Mouse (Mus musculus) gastrocnemius, postnatal 14 days (tissue): ENCODE measurements at regions not wholly inside any gene's neighbourhood (a gene's known extent, or its start where the extent isn't known, plus 50 kb on each side); places are given as distances from the start of the nearest gene placed in this dataset.
"Not testable (repeated sequence)": the region's sequence is repeated elsewhere in the genome, so short reads cannot be mapped to it uniquely, and the experiment has no call there.

Source experiments
- DNase-seq: peaks from one replicate; pipeline ENCODE4 v3.0.0; 2021; ENCODE audit warnings: mixed read lengths
- intact Hi-C: fragments of 180-260 bp; cut with DNase I; formaldehyde crosslinking; loops from one replicate; pipeline ENCODE4 v1.15.1; 2025; ENCODE audit warnings: low total_unique reads

- DNase-seq, result no peak
- intact Hi-C loops, result no loop called here
These were observed 101.1 kb upstream of the Ptgfr start for GRCm38 (mm10) chr3:151938472-151939029.

GRCm38 (mm10) chr3:151931656-151932055, 94.2 kb upstream of the Ptgfr start:
- intact Hi-C loops, result no loop called here
- no peak for DNase-seq

- intact Hi-C loops, result no loop called here
These were observed 93.7 kb upstream of the Ptgfr start for GRCm38 (mm10) chr3:151931096-151931495.

GRCm38 (mm10) chr3:151914010-151914513, 76.6 kb upstream of the Ptgfr start:
- peak; percentile 60 for DNase-seq
- intact Hi-C loops, result no loop called here

More at GRCm38 (mm10) chr3:151931096-151931495, 93.7 kb upstream of the Ptgfr start:
- no peak for DNase-seq

- DNase-seq, intact Hi-C loops: not testable (repeated sequence)
These were observed 74.9 kb upstream of the Ptgfr start for GRCm38 (mm10) chr3:151912292-151912691.

- intact Hi-C loops, result no loop called here
- no peak for DNase-seq
These were observed 73.4 kb upstream of the Ptgfr start for GRCm38 (mm10) chr3:151910851-151911250.

- intact Hi-C loops, result no loop called here
- DNase-seq, result no peak
These were observed 71.9 kb upstream of the Ptgfr start for GRCm38 (mm10) chr3:151909344-151909743.

GRCm38 (mm10) chr3:151908886-151909285, 71.5 kb upstream of the Ptgfr start:
- intact Hi-C loops, result no loop called here
- no peak for DNase-seq

GRCm38 (mm10) chr3:151905775-151906174, 68.3 kb upstream of the Ptgfr start:
- intact Hi-C loops, result no loop called here
- DNase-seq, result no peak

GRCm38 (mm10) chr3:151903169-151903568, 65.7 kb upstream of the Ptgfr start:
- no peak for DNase-seq
- intact Hi-C loops, result no loop called here

GRCm38 (mm10) chr3:151902216-151902827, 64.9 kb upstream of the Ptgfr start:
- DNase-seq, result no peak
- intact Hi-C loops, result no loop called here

- no peak for DNase-seq
- intact Hi-C loops, result no loop called here
These were observed 62.2 kb upstream of the Ptgfr start for GRCm38 (mm10) chr3:151899676-151900075.

- intact Hi-C loops, result no loop called here
These were observed 61.7 kb upstream of the Ptgfr start for GRCm38 (mm10) chr3:151899094-151899493.

GRCm38 (mm10) chr3:151896320-151896719, 58.9 kb upstream of the Ptgfr start:
- intact Hi-C loops, result no loop called here

More at GRCm38 (mm10) chr3:151899094-151899493, 61.7 kb upstream of the Ptgfr start:
- no peak for DNase-seq

GRCm38 (mm10) chr3:151894712-151895111, 57.3 kb upstream of the Ptgfr start:
- DNase-seq, result no peak
- intact Hi-C loops, result no loop called here

More at GRCm38 (mm10) chr3:151896320-151896719, 58.9 kb upstream of the Ptgfr start:
- DNase-seq, result no peak

GRCm38 (mm10) chr3:151893421-151894235, 56.2 kb upstream of the Ptgfr start:
- no peak for DNase-seq
- intact Hi-C loops, result no loop called here

- peak; percentile 86 for DNase-seq
- intact Hi-C loops, result no loop called here
These were observed 54.4 kb upstream of the Ptgfr start for GRCm38 (mm10) chr3:151891760-151892253.

GRCm38 (mm10) chr3:151891336-151891735, 53.9 kb upstream of the Ptgfr start:
- intact Hi-C loops, result no loop called here
- DNase-seq, result no peak

- intact Hi-C loops, result no loop called here
- DNase-seq, result no peak
These were observed 52.3 kb upstream of the Ptgfr start for GRCm38 (mm10) chr3:151889738-151890137.
